Mouse (Mus musculus) embryonic facial prominence, embryonic 11.5 days (tissue): ENCODE results near the gene Gm8300. TPM values are rescaled to one million over a fixed set of nuclear protein-coding genes. Genes with fewer than 3 reads are reported as not detected.
"Not testable (repeated sequence)": the region's sequence is repeated elsewhere in the genome, so short reads cannot be mapped to it uniquely, and the experiment has no call there.

ENCODE experiments used
- ATAC-seq: fragments of 200-750 bp; cut with Nextera tagmentation; replicated peaks from 2 replicates; pipeline ENCODE4 v1.8.0; 2017; ENCODE audit warnings: low read depth; ENCODE audit not compliant: insufficient number of reproducible peaks, low FRiP score, low TSS enrichment
- DNase-seq: peaks from one replicate; pipeline ENCODE4 v3.0.0-alpha.2; 2015; ENCODE audit warnings: low spot score
- H3K27ac ChIP-seq: fragments of 300-500 bp; sonication (generic); replicated peaks from 2 replicates; pipeline ENCODE4 v1.5.1; 2014; ENCODE audit warnings: mild to moderate bottlenecking, low read depth, low read length, control low read depth
- H3K27me3 ChIP-seq: fragments of 300-500 bp; sonication (generic); 2 replicates; pipeline ENCODE4 v1.6.1; 2014; ENCODE audit warnings: mild to moderate bottlenecking, low read length, moderate library complexity, mixed read lengths; ENCODE audit not compliant: control insufficient read depth, insufficient read depth
- H3K36me3 ChIP-seq: fragments of 300-500 bp; sonication (generic); replicated peaks from 2 replicates; pipeline ENCODE4 v1.6.1; 2014; ENCODE audit warnings: low read depth, mild to moderate bottlenecking, low read length, moderate library complexity, mixed read lengths; ENCODE audit not compliant: control insufficient read depth, insufficient read depth
- H3K4me1 ChIP-seq: fragments of 300-500 bp; sonication (generic); 2 replicates; pipeline ENCODE4 v1.6.1; 2014; ENCODE audit warnings: low read length, mixed read lengths; ENCODE audit not compliant: control insufficient read depth, insufficient read depth
- H3K4me2 ChIP-seq: fragments of 300-500 bp; sonication (generic); 2 replicates; pipeline ENCODE4 v1.6.1; 2014; ENCODE audit warnings: low read depth, mild to moderate bottlenecking, control low read depth, low read length, moderate library complexity
- H3K4me3 ChIP-seq: fragments of 300-500 bp; sonication (generic); 2 replicates; pipeline ENCODE4 v1.5.1; 2014; ENCODE audit warnings: low read depth, low read length, control low read depth
- H3K9ac ChIP-seq: fragments of 300-500 bp; sonication (generic); replicated peaks from 2 replicates; pipeline ENCODE4 v1.6.1; 2014; ENCODE audit warnings: mild to moderate bottlenecking, control low read depth, low read length
- H3K9me3 ChIP-seq: fragments of 300-500 bp; sonication (generic); replicated peaks from 2 replicates; pipeline ENCODE4 v1.6.1; 2016; ENCODE audit warnings: mild to moderate bottlenecking, low read length, inconsistent platforms, mixed read lengths; ENCODE audit not compliant: control insufficient read depth
- WGBS: fragments of 180-500 bp; shearing (Covaris S2); extraction: QIAGEN DNeasy Blood & Tissue Kit; methylation state at CpG from one replicate; pipeline ENCODE4 v1.1.7; 2014; 5-methylcytosine and 5-hydroxymethylcytosine counted together
- polyA plus RNA-seq: library from polyadenylated mRNA; unstranded; fragments of >200 nt; fragmentation: Nextera tagmentation; extraction: Ambion mirVana; gene quantifications from 2 replicates; pipeline ENCODE4 v1.2.1, GENCODE M21; 2014

Gm8300 gene
- polyA plus RNA-seq, 1 experiment from 2014 or later: not detected

GRCm38 (mm10) chr12:87488683-87489082 is 25.4 kb upstream of the Gm8300 start:
- not testable (repeated sequence) for H3K9me3 ChIP-seq, H3K4me3 ChIP-seq, H3K4me1 ChIP-seq, H3K36me3 ChIP-seq, H3K27me3 ChIP-seq, H3K9ac ChIP-seq, ATAC-seq, H3K27ac ChIP-seq, H3K4me2 ChIP-seq, DNase-seq
- WGBS: 52% methylated on average over 2 of the region's 2 CpGs

DNA sequence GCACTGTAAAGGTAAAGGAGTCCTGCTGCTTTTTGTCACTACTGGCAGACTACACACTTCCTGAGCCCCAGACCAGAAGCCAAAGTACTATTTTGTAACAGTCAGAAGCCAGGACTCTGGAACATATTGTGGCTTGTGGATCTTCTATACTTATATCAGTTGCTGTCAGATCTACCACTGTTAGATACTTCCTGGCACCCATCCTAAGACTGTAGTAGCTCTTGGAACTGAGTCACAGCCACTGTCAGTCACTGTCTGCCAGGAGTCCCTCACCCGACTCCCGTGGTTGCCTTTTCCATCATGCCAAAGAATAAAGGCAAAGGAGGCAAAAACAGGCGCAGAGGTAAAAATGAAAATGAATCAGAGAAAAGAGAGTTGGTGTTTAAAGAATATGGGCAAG is 19.7 kb upstream of the Gm8300 start, which contains the start of gene Gm5788:
TSS of gene Gm5788 (plus strand) at position 301 of the 400 bp plus-strand sequence.
- H3K9ac ChIP-seq, H3K4me2 ChIP-seq, H3K4me3 ChIP-seq, H3K4me1 ChIP-seq, H3K27ac ChIP-seq, H3K27me3 ChIP-seq, H3K9me3 ChIP-seq, ATAC-seq, DNase-seq, H3K36me3 ChIP-seq: not testable (repeated sequence)
- 98% methylated on average over 3 of the region's 3 CpGs for WGBS

DNA sequence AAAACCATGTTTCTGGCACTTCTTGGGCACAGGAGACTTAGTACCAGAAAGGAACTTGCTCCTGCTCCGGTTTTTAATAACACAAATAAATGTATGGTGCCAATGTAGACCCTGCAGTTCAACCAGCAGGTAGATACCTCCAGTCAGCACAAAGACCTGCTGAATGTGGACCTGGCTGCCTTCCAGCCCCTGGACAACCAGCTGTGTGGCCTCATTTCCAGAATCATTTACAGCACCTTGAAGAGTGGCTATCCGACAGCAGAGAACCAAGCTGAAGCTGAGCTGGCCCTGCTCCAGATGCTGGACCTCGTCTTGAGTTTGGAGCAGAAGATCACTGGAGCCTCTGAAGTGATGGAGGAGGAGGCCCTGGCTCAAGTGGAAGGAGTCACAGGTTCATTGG is 5.5 kb downstream of the Gm8300 start:
- WGBS: 78% methylated on average over 3 of the region's 3 CpGs
- H3K4me1 ChIP-seq, H3K36me3 ChIP-seq, H3K27ac ChIP-seq, H3K9me3 ChIP-seq, ATAC-seq, H3K4me3 ChIP-seq, H3K9ac ChIP-seq, H3K27me3 ChIP-seq, H3K4me2 ChIP-seq, DNase-seq: not testable (repeated sequence)

DNA sequence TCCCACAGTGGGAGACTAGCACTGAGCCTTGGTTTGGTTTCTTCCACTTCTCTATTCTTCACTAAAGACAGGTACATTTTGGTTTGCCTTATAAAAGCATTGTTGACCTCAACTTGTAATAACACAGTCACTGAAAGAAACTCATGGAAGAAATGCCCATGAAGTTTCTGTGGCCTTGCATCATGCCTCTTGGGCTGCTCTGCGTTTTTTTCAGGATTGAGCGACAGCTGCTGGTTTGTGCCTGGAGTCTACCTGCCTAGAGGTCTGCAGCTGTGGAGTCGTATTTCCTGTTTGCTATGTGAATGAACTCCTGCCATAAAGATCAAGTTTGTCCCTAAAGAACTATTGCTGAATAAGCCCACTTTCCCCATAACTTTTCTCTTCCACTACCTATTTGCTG is 29.8 kb downstream of the Gm8300 start:
- Histone ChIP-seq H3K36me3 (no peaks in the 10 kb centered on the region), H3K4me1 (no peaks in the 10 kb centered on the region), H3K4me3 (no peak overlapping the region), H3K9ac (no peak overlapping the region), H3K27me3 (no peaks in the 10 kb centered on the region), H3K4me2 (no peak overlapping the region), H3K9me3 (no peaks in the 10 kb centered on the region), H3K27ac (no peak overlapping the region)
- 83% methylated on average over 3 of the region's 3 CpGs for WGBS
- ATAC-seq (no peak), DNase-seq (no peak)

- not testable (repeated sequence) for H3K36me3 ChIP-seq, H3K4me3 ChIP-seq, ATAC-seq, H3K27me3 ChIP-seq, H3K27ac ChIP-seq, H3K4me2 ChIP-seq, H3K9ac ChIP-seq, H3K9me3 ChIP-seq, DNase-seq, H3K4me1 ChIP-seq
- WGBS: 94% methylated on average over 4 of the region's 4 CpGs
Measured at GRCm38 (mm10) chr12:87550628-87551027, 36.5 kb downstream of the Gm8300 start.

Other genes starting within 250 kb of the Gm8300 start
- 61.9 and 62.0 TPM in 2 replicates for gene Vipas39, start 248.1 kb upstream of the Gm8300 start, polyA plus RNA-seq
- 245 and 266 TPM in 2 replicates for gene Ahsa1, start 247.8 kb upstream of the Gm8300 start, polyA plus RNA-seq
- 0.34 and 0.98 TPM in 2 replicates for gene Ism2, start 214.6 kb upstream of the Gm8300 start, polyA plus RNA-seq
- 65.0 and 66.1 TPM in 2 replicates for gene Sptlc2, start 126.0 kb upstream of the Gm8300 start, polyA plus RNA-seq
- gene Slirp, start 70.4 kb upstream of the Gm8300 start, polyA plus RNA-seq: 303 and 309 TPM in 2 replicates
- gene Alkbh1, start 70.3 kb upstream of the Gm8300 start, polyA plus RNA-seq: 33.4 and 42.9 TPM in 2 replicates
- gene Snw1, start 42.0 kb upstream of the Gm8300 start, polyA plus RNA-seq: 169 and 176 TPM in 2 replicates
- not detected in 2 replicates for gene Gm5788, start 19.6 kb upstream of the Gm8300 start, polyA plus RNA-seq
- not detected in 2 replicates for gene Oog1, start 88.4 kb downstream of the Gm8300 start, polyA plus RNA-seq
- gene Gm4027, start 104.6 kb downstream of the Gm8300 start, polyA plus RNA-seq: not detected in 2 replicates
- not detected in 2 replicates for gene Gm16381, start 130.3 kb downstream of the Gm8300 start, polyA plus RNA-seq